Mouse (Mus musculus): ENCODE results near the gene 9230112D13Rik. TPM values are rescaled to one million over a fixed set of nuclear protein-coding genes. Genes with fewer than 3 reads are reported as not detected.

The 9230112D13Rik gene
- total RNA-seq, 2 experiments from 2014 or later, result not detected

DNA sequence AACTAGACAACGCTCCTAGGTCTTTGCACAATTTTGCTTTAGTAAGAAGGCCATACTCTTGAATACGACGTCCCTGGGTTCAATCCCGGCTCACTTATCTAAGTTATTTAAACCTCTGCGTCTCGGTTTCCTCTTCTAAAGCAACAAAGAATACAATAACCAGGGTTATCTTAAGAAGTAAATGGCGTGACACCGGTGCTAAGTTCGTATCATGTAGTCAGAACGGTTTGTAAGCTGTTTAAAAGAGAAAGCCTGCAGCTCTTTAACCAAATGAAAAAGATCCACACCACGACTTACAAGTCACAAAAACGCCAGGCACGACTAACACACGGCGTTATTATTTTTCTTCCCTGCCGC, 21.2 kb downstream of the 9230112D13Rik start:
- DNase-seq (ENCODE audit: low spot score in 2 of 2), result no peak

- DNase-seq (ENCODE audit: low spot score in 2 of 2), result no peak
These were observed 22.3 kb downstream of the 9230112D13Rik start for GRCm38 (mm10) chr14:34500309-34500708.

DNA sequence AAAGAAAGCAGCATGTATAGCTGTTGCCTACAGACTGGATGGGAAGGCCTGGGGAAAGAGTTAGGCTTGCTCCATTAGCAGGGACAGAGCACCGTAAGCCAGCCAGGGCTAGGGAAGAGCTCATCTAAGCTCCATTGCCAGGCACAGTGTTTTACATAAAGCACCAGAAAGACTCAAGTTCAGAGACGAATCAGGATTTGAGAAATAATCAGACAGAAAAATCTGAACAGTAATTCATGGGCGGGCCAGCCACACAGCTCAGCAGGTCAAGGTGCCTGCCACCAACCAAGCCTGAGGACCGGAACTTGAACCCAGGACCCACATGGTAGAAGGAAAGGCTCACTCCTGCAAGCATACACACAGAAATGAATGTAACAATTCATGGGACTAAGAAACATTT, 22.9 kb downstream of the 9230112D13Rik start:
- no peak for DNase-seq (ENCODE audit: low spot score in 2 of 2)

DNA sequence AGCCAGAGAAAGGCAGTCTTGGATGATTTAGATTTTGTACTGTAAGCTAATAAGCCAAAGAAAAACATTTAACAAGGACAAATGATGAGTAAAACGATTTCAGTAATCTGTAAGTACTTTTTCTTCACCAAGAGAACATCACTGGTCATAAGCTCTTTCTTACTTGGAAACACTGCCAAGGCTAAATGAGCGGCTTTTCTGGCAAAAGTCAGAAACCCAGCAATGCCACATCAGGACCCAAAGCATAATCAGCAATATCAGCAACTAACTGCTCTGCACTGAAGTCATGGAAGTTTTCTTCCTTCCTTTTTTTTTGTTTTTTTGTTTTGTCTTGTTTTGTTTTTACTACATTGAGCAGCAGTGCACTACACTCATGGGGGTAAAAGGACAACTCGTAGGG, 25.3 kb downstream of the 9230112D13Rik start:
- no peak for DNase-seq (ENCODE audit: low spot score in 2 of 2)

- DNase-seq (ENCODE audit: low spot score in 2 of 2), result no peak
These were observed 28.9 kb downstream of the 9230112D13Rik start for GRCm38 (mm10) chr14:34493682-34494081.

DNA sequence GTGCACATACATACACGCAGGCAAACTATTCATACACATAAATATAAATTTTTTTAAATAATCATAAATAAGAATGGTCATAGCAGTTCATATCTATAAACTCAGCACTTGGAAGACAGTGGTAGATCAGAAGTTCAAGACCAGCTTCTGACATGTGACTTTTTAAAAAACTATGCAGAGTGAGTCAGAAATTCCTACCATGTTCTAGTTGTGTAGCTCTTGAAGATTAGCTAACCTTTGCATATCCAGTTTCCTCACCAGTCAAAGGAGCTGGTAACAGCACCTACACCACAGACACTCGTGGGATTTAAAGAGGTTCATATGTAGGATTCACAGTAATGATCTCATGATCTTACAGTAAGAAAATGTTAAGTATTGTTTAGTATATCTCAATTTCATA, 29.9 kb downstream of the 9230112D13Rik start:
- no peak for DNase-seq (ENCODE audit: low spot score in 2 of 2)

DNA sequence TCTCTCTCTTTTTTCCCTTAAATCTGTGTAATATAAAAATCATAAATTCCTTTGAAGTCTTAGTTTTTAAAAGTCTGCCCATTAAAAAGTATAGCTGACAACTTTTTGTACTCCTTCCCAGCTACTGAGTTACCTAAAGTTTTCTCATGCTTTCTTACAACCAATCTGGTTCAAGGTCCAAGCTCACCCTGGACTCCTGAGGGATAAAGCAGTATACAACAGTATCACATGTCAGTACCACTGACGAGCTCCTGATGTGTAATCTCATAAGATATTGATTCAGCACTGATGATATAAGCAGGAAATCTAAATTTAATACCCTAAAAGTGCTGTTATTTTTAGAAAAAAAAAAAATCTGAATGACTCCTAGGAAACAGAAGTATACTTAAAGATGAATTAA, 31.6 kb downstream of the 9230112D13Rik start:
- DNase-seq (ENCODE audit: low spot score in 2 of 2), result no peak

DNA sequence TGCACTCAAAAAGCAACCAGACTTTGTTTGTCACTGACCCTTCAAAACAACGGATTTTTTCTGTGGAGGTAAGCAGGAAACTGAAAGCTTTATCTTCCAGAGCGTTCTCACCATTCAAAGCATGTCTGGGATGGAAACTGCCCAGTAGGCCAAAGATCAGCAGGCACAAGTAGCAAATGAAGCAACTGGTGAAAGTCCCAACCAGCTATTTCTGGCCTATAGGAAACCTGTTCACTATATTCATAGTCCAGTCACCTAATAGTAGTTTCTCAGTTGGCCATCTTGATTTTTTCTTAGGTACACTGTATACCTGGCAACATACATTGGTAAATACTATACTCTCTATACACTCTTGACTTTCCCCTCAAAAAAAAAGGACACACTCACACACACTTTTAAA, 32.7 kb downstream of the 9230112D13Rik start:
- DNase-seq (ENCODE audit: low spot score in 2 of 2), result no peak

DNA sequence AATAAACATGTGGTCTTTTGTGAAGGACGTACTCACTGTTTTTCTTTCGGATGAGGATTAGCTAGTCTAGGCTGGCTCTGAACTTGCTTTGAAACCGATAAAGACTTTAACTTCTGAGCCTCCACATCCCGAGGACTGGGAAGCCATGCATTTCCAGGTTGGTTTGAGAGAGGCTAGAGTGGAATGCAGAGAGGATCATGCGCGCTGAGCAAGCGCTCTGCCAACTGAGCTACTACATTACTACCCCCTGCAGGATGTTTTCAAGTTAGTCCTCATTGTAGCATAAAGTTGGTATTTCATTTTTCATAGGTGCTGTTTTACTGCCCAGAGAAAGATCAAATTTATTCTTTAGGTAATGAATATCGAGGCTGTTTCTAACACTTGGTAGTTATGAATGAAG, 36.4 kb downstream of the 9230112D13Rik start:
- no peak for DNase-seq (ENCODE audit: low spot score in 2 of 2)

DNA sequence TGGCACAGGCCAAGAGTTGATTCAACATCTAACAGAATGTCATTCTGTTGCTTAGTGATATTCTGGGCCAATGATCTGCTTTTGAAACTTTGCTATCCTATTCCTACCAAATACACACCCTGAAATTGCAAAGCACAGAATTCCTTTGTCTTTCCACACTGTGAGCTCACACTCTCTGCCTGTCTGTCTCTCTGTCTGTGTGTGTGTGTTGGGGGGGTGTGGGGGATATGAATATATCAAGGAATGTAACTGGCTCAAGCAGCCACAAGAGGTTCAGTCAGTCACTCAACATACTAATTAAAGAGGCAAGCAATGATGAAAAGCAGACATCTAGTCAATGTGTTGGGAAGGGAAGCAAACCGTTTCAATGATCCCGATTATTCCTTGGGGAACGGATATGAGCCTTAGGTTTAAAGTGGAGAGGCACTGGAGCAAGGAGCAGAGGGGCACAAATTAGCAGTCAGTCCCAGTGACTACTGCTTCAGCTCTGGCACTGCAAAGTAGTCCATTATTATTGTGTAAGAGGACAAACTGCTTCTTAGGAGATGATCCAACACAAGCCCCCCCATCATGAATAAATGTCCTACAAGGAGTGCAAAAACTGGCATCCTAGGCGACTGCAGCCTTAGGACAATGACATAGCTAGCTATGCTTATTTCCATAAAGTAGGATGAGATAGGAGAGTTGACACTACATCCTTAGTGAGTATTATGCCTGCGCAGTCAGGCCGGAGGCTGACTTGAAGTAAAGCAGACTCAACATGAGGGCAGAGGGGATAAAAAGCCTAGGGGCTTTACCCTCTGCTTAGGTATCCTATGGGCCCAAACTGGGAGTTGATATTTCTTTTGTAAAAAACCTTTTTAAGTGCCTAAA, 38.9 kb downstream of the 9230112D13Rik start:
- DNase-seq (ENCODE audit: low spot score in 2 of 2), result no peak

DNA sequence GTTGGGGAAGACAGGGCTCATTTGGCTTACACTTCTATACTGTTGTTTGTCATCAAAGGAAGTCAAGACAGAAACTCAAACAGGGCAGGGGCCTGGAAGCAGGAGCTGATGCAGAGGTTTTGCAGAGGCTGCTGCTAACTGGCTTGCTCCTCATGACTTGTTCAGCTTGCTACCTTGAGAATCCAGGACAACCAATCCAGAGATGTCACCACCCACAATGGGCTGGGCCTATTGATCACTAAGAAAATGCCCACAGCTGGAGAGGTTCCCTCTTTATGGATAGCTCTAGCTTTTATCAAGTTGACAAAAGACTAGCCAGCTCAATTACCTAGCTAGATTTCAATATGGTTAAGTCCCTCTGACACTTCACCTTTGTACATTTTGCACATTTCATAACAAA, 51.0 kb downstream of the 9230112D13Rik start:
- no peak for DNase-seq (ENCODE audit: low spot score in 2 of 2)

- DNase-seq (ENCODE audit: low spot score in 2 of 2), result no peak
These were observed 56.3 kb downstream of the 9230112D13Rik start for GRCm38 (mm10) chr14:34466291-34466690.

Other genes starting within 250 kb of the 9230112D13Rik start
- gene Shld2, start 212.3 kb downstream of the 9230112D13Rik start, total RNA-seq (2021), result 10 to 100 TPM in 1 of 2 experiments, 1 to 10 TPM in 1; 9.2 to 13.0 TPM
- 100 to 1,000 TPM; 133 to 135 TPM for gene Glud1, start 212.1 kb downstream of the 9230112D13Rik start, total RNA-seq (2021)
- not detected for gene Fam25c, start 167.4 kb downstream of the 9230112D13Rik start, total RNA-seq (2021)
- gene Sncg, start 148.0 kb downstream of the 9230112D13Rik start, total RNA-seq (2021), result 10 to 100 TPM in 1 of 2 experiments, 1 to 10 TPM in 1; 7.9 to 18.7 TPM
- gene Mmrn2, start 147.3 kb downstream of the 9230112D13Rik start, total RNA-seq (2021), result 10 to 100 TPM; 17.4 to 17.5 TPM
- gene Bmpr1a, start 19.5 kb downstream of the 9230112D13Rik start, total RNA-seq (2021), result 100 to 1,000 TPM in 1 of 2 experiments, 10 to 100 TPM in 1; 99.6 to 112 TPM
- 1,000 to 10,000 TPM; 1,045 to 1,064 TPM for gene Ldb3, start 65.9 kb upstream of the 9230112D13Rik start, total RNA-seq (2021)
- gene Opn4, start 77.3 kb upstream of the 9230112D13Rik start, total RNA-seq (2021), result under 1 TPM; 0.13 to 0.20 TPM
- 10 to 100 TPM; 48.5 to 53.4 TPM for gene Wapl, start 151.1 kb upstream of the 9230112D13Rik start, total RNA-seq (2021)